Mouse (Mus musculus): ENCODE measurements around the gene Lrp6. TPM values are rescaled to one million over a fixed set of nuclear protein-coding genes. Genes with fewer than 3 reads are reported as not detected.

Lrp6 gene
- polyA plus RNA-seq, 1 experiment = 8.4 TPM

DNA sequence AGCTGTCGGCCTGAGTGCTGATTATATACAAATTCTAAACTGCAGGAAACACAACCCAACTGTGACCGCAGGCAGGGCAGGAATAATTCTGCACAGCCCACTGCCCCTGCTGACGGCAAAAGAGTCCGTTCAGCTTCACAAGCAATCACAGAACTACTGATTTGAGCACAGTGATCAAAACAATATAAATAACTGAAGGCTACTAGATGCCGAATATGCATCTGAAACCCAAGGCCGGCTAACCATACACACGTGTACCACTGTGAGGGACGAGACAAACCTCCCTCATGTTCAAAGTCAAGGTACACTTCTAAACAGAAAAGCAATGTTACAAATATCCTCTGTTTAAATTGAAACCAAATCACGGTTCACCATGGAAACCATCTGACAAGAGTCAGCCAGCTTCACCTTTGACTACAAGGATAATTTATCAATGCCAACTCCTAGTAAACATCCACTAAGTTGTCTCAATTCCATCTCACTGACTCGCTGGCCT lies 57.0 kb downstream of the Lrp6 start:
- Histone ChIP-seq H3K4me2 (ENCODE audit: low read depth) (no peak overlapping the region), H3K79me2 (ENCODE audit: control insufficient read depth, insufficient read depth) (peaks cover 20% of the 10 kb centered on the region), H3K27me3 (ENCODE audit: control insufficient read depth, insufficient read depth, insufficient read length) (no peaks in the 10 kb centered on the region), H3K36me3 (ENCODE audit: control insufficient read depth, insufficient read depth) (peaks cover 24% of the 10 kb centered on the region), H3K4me3 (no peak overlapping the region), H3ac (ENCODE audit: control insufficient read depth, insufficient read length) (no peak overlapping the region)
- TF ChIP-seq MYOD1 (IDR thresholded peaks at IDR 0.05; ENCODE audit: control insufficient read depth in 1 of 3, insufficient read length in 2 of 3, low read depth in 2 of 3) (no peak), TCF3 (IDR thresholded peaks at IDR 0.05; ENCODE audit: insufficient read length, low read depth) (no peak), SRF (IDR thresholded peaks at IDR 0.05; ENCODE audit: control insufficient read depth, insufficient read length, low read depth) (no peak)

DNA sequence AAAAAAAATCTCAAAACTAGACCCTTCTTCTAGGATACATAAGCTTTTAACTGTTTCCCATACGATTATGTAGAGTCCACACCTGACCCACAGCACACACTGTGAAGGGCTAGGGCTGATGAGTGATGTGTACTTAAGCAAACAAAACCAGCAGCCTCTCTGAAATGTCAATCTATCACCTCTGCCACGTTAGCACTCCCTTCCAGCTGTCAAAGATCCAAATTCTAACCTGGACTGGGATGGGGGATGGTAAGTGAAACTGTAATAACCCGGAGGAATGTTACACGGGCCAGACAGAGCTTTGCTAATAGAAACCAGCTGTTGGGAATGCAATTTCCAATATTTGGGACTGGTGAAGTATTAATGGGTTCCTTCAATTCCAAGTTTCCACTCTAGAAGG lies 61.9 kb downstream of the Lrp6 start:
- Histone ChIP-seq H3ac (ENCODE audit: control insufficient read depth, insufficient read length) (no peak overlapping the region), H3K36me3 (ENCODE audit: control insufficient read depth, insufficient read depth) (peaks cover 24% of the 10 kb centered on the region), H3K4me2 (ENCODE audit: low read depth) (no peak overlapping the region), H3K79me2 (ENCODE audit: control insufficient read depth, insufficient read depth) (peaks cover 6% of the 10 kb centered on the region), H3K4me3 (no peak overlapping the region), H3K27me3 (ENCODE audit: control insufficient read depth, insufficient read depth, insufficient read length) (no peaks in the 10 kb centered on the region)
- TF ChIP-seq CEBPB (IDR thresholded peaks at IDR 0.05; ENCODE audit: insufficient read depth, poor library complexity, severe bottlenecking) = no peak
- TF ChIP-seq MYOD1 (IDR thresholded peaks at IDR 0.05; ENCODE audit: control insufficient read depth in 1 of 3, insufficient read length in 2 of 3, low read depth in 2 of 3) = no peak
- TF ChIP-seq POLR2AphosphoS2 (IDR thresholded peaks at IDR 0.05; ENCODE audit: insufficient read length, low read depth) = no peak
- no peak for TF ChIP-seq TCF3 (IDR thresholded peaks at IDR 0.05; ENCODE audit: insufficient read length, low read depth)
- no peak for TF ChIP-seq SRF (IDR thresholded peaks at IDR 0.05; ENCODE audit: control insufficient read depth, insufficient read length, low read depth)
- TF ChIP-seq USF1 (IDR thresholded peaks at IDR 0.05; ENCODE audit: low read depth) = no peak
- TF ChIP-seq MAX (IDR thresholded peaks at IDR 0.05; ENCODE audit: low read depth) = no peak
- TF ChIP-seq POLR2A (IDR thresholded peaks at IDR 0.05; ENCODE audit: insufficient read length, low read depth) = no peak
- TF ChIP-seq MYOG (IDR thresholded peaks at IDR 0.05; ENCODE audit: control insufficient read depth in 1 of 3, insufficient read depth in 1 of 3, insufficient read length in 2 of 3, low read depth in 2 of 3) = no peak
- no peak for TF ChIP-seq REST (IDR thresholded peaks at IDR 0.05; ENCODE audit: insufficient read depth, insufficient read length)
- no peak for TF ChIP-seq E2F4 (IDR thresholded peaks at IDR 0.05; ENCODE audit: insufficient read depth)
- no peak for TF ChIP-seq TCF12 (IDR thresholded peaks at IDR 0.05; ENCODE audit: insufficient read depth, poor library complexity, severe bottlenecking)

DNA sequence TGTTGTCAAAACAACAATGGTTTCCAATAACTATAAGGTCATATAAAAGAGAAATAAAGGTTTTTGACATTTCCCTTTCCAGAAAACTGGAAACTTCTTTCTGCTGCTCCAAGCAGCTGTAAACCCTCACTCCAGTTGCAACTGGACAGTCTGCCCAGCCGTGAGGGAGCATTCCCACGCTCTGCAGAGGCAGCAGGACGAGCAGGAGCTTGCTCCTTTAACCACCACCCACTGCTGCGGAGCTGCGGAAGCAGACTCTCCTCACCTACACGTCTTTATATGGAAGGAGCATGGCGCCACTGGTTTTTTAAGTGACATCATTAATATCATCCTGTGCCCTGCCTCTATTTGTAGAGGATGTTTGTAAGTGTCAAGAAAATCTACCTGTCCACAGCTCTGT lies 64.4 kb downstream of the Lrp6 start:
- peaks cover 21% of the 10 kb centered on the region for H3K36me3 ChIP-seq (ENCODE audit: control insufficient read depth, insufficient read depth)
- H3K4me3 ChIP-seq = no peak overlapping the region
- no peak for TF ChIP-seq TCF12 (IDR thresholded peaks at IDR 0.05; ENCODE audit: insufficient read depth, poor library complexity, severe bottlenecking)
- TF ChIP-seq USF1 (IDR thresholded peaks at IDR 0.05; ENCODE audit: low read depth) = no peak
- TF ChIP-seq TCF3 (IDR thresholded peaks at IDR 0.05; ENCODE audit: insufficient read length, low read depth) = no peak
- TF ChIP-seq MAX (IDR thresholded peaks at IDR 0.05; ENCODE audit: low read depth) = no peak
- no peak for TF ChIP-seq POLR2AphosphoS2 (IDR thresholded peaks at IDR 0.05; ENCODE audit: insufficient read length, low read depth)
- no peak for TF ChIP-seq MYOD1 (IDR thresholded peaks at IDR 0.05; ENCODE audit: control insufficient read depth in 1 of 3, insufficient read length in 2 of 3, low read depth in 2 of 3)
- no peak for TF ChIP-seq E2F4 (IDR thresholded peaks at IDR 0.05; ENCODE audit: insufficient read depth)
- no peaks in the 10 kb centered on the region for H3K27me3 ChIP-seq (ENCODE audit: control insufficient read depth, insufficient read depth, insufficient read length)
- H3K79me2 ChIP-seq (ENCODE audit: control insufficient read depth, insufficient read depth) = peaks cover 12% of the 10 kb centered on the region
- no peak overlapping the region for H3ac ChIP-seq (ENCODE audit: control insufficient read depth, insufficient read length)
- H3K4me2 ChIP-seq (ENCODE audit: low read depth) = no peak overlapping the region

DNA sequence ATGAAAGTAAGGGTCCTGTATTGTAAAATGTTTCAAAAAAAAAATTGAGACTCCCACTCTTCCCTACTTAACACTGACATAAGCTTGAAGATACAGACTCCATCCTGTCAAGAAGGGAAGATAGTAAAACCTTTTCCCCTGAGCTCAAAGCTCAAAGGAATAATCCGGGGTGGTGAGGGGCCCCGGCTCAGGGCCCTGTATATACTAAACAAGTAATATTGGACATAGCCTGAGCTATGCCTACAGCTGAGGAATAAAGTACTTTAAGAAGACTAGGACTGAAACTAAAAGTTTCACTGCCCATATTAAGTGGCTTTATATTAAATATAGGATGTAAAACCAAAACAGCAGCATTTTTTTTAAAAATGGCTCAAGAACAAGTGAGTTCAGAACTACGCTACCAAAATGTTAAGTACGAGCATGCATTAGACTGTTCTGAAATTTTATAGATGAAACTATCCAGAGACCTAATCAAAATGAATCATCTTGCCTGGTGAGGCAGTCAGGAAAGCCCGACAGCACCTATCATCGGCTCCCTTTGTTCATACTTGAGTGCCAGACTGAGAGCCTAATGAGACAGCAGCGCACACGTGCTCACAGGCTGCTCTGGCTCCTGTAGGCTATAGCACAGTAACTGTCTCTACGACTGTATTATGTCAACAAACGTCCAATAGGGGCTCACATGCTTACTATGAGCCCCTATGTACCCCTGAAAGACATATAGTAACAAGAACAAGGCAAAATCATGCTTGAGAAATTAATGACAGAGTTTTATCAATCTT lies 66.2 kb downstream of the Lrp6 start:
- no peaks in the 10 kb centered on the region for H3K27me3 ChIP-seq (ENCODE audit: control insufficient read depth, insufficient read depth, insufficient read length)
- TF ChIP-seq TCF12 (IDR thresholded peaks at IDR 0.05; ENCODE audit: insufficient read depth, poor library complexity, severe bottlenecking) (no peak), MAX (IDR thresholded peaks at IDR 0.05; ENCODE audit: low read depth) (no peak), POLR2AphosphoS2 (IDR thresholded peaks at IDR 0.05; ENCODE audit: insufficient read length, low read depth) (no peak), SRF (IDR thresholded peaks at IDR 0.05; ENCODE audit: control insufficient read depth, insufficient read length, low read depth) (no peak), E2F4 (IDR thresholded peaks at IDR 0.05; ENCODE audit: insufficient read depth) (no peak), TCF3 (IDR thresholded peaks at IDR 0.05; ENCODE audit: insufficient read length, low read depth) (no peak), MYOG (IDR thresholded peaks at IDR 0.05; ENCODE audit: control insufficient read depth in 1 of 3, insufficient read depth in 1 of 3, insufficient read length in 2 of 3, low read depth in 2 of 3) (no peak)
- H3K79me2 ChIP-seq (ENCODE audit: control insufficient read depth, insufficient read depth) = peaks cover 12% of the 10 kb centered on the region
- H3ac ChIP-seq (ENCODE audit: control insufficient read depth, insufficient read length) = no peak overlapping the region
- no peak overlapping the region for H3K4me3 ChIP-seq
- H3K36me3 ChIP-seq (ENCODE audit: control insufficient read depth, insufficient read depth) = peaks cover 6% of the 10 kb centered on the region
- no peak overlapping the region for H3K4me2 ChIP-seq (ENCODE audit: low read depth)

DNA sequence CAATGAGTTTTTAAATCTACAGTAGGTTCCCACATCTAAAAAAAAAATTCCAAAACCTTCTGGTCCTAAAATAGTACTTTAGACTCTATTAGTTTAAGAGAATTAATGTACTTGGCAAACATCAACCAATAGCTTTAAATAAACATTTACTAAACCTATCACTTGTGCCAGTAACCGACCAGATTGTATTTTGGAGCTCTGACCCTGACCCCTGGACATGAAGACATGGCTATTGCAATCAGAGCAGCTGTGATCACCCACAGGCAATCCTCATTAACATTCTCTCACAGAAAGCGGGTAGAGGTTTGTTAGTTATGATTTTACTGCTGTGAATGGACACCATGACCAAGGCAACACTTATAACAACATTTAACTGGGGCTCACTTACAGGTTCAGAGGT lies 67.7 kb downstream of the Lrp6 start:
- no peak for TF ChIP-seq E2F4 (IDR thresholded peaks at IDR 0.05; ENCODE audit: insufficient read depth)
- TF ChIP-seq REST (IDR thresholded peaks at IDR 0.05; ENCODE audit: insufficient read depth, insufficient read length) = no peak
- TF ChIP-seq MYOG (IDR thresholded peaks at IDR 0.05; ENCODE audit: control insufficient read depth in 1 of 3, insufficient read depth in 1 of 3, insufficient read length in 2 of 3, low read depth in 2 of 3) = peak in 1 of 3 experiments; percentile 18
- Histone ChIP-seq H3K4me3 (no peak overlapping the region), H3K27me3 (ENCODE audit: control insufficient read depth, insufficient read depth, insufficient read length) (no peaks in the 10 kb centered on the region), H3K36me3 (ENCODE audit: control insufficient read depth, insufficient read depth) (no peaks in the 10 kb centered on the region), H3ac (ENCODE audit: control insufficient read depth, insufficient read length) (no peak overlapping the region), H3K4me2 (ENCODE audit: low read depth) (no peak overlapping the region), H3K79me2 (ENCODE audit: control insufficient read depth, insufficient read depth) (peaks cover 22% of the 10 kb centered on the region)

All from myocyte (in vitro differentiated cells).